Mouse (Mus musculus): ENCODE results near the gene Snx18. TPM values are rescaled to one million over a fixed set of nuclear protein-coding genes. Genes with fewer than 3 reads are reported as not detected.

The Snx18 gene
- total and polyA plus RNA-seq, 2 experiments from 2014 or later = 11.1 to 38.2 TPM

GRCm38 (mm10) chr13:113604321-113604720 is 14.0 kb downstream of the Snx18 start:
- DNase-seq (ENCODE audit: low spot score) = no peak

GRCm38 (mm10) chr13:113602882-113603342 is 15.5 kb downstream of the Snx18 start:
- Histone ChIP-seq H3K4me1 (ENCODE audit: insufficient read depth, low read length) (peaks cover 4% of the 10 kb centered on the region; the same call in 1 of the 2 replicates), H3K27ac (no peak overlapping the region), H3K9ac (replicated peaks; ENCODE audit: low read length) (no peak overlapping the region), H3K27me3 (ENCODE audit: insufficient read depth, low read length) (no peaks in the 10 kb centered on the region), H3K36me3 (ENCODE audit: insufficient read depth, low read length) (no peaks in the 10 kb centered on the region), H3K4me3 (ENCODE audit: low read length) (no peak overlapping the region), H3K4me2 (ENCODE audit: low read depth, low read length) (no peak overlapping the region), H3K9me3 (ENCODE audit: low read length) (no peaks in the 10 kb centered on the region)
- ATAC-seq (no peak; the same call in 1 of the 2 replicates), DNase-seq (ENCODE audit: low spot score) (no peak)
- no peak for TF ChIP-seq CTCF (IDR thresholded peaks at IDR 0.05; ENCODE audit: low read depth)
- WGBS = 72% methylated on average over 17 of the region's 17 CpGs

More at GRCm38 (mm10) chr13:113604321-113604720, 14.0 kb downstream of the Snx18 start:
- Histone ChIP-seq H3K27ac (no peak overlapping the region), H3K9me3 (ENCODE audit: low read length) (no peaks in the 10 kb centered on the region), H3K4me1 (ENCODE audit: insufficient read depth, low read length) (peaks cover 4% of the 10 kb centered on the region; the same call in 1 of the 2 replicates), H3K4me2 (ENCODE audit: low read depth, low read length) (no peak overlapping the region), H3K36me3 (ENCODE audit: insufficient read depth, low read length) (no peaks in the 10 kb centered on the region), H3K4me3 (ENCODE audit: low read length) (no peak overlapping the region), H3K27me3 (ENCODE audit: insufficient read depth, low read length) (no peaks in the 10 kb centered on the region), H3K9ac (replicated peaks; ENCODE audit: low read length) (no peak overlapping the region)
- 70% methylated on average over 6 of the region's 6 CpGs for WGBS
- ATAC-seq = no peak
- no peak for TF ChIP-seq CTCF (IDR thresholded peaks at IDR 0.05; ENCODE audit: low read depth)

- WGBS = 97% methylated on average over 12 of the region's 12 CpGs
- H3K27me3 ChIP-seq (ENCODE audit: insufficient read depth, low read length) = no peaks in the 10 kb centered on the region
- no peak overlapping the region for H3K9ac ChIP-seq (replicated peaks; ENCODE audit: low read length)
- ATAC-seq (no peak), DNase-seq (ENCODE audit: low spot score) (no peak)
- no peaks in the 10 kb centered on the region for H3K9me3 ChIP-seq (ENCODE audit: low read length)
- H3K4me3 ChIP-seq (ENCODE audit: low read length) = no peak overlapping the region
- TF ChIP-seq CTCF (IDR thresholded peaks at IDR 0.05; ENCODE audit: low read depth) = no peak
- H3K36me3 ChIP-seq (ENCODE audit: insufficient read depth, low read length) = no peaks in the 10 kb centered on the region
- no peak overlapping the region for H3K4me2 ChIP-seq (ENCODE audit: low read depth, low read length)
- H3K27ac ChIP-seq = no peak overlapping the region
- peaks cover 4% of the 10 kb centered on the region; the same call in 1 of the 2 replicates for H3K4me1 ChIP-seq (ENCODE audit: insufficient read depth, low read length)
These were observed 16.3 kb downstream of the Snx18 start for GRCm38 (mm10) chr13:113601831-113602604.

GRCm38 (mm10) chr13:113600531-113601463 is 17.6 kb downstream of the Snx18 start:
- no peaks in the 10 kb centered on the region for H3K36me3 ChIP-seq (ENCODE audit: insufficient read depth, low read length)
- peaks cover 8% of the 10 kb centered on the region; the same call in 1 of the 2 replicates for H3K4me1 ChIP-seq (ENCODE audit: insufficient read depth, low read length)
- H3K4me3 ChIP-seq (ENCODE audit: low read length) = no peak overlapping the region
- no peak overlapping the region for H3K9ac ChIP-seq (replicated peaks; ENCODE audit: low read length)
- H3K9me3 ChIP-seq (ENCODE audit: low read length) = no peaks in the 10 kb centered on the region
- no peak overlapping the region for H3K27ac ChIP-seq
- ATAC-seq (no peak), DNase-seq (ENCODE audit: low spot score) (no peak)
- H3K4me2 ChIP-seq (ENCODE audit: low read depth, low read length) = no peak overlapping the region
- 89% methylated on average over 18 of the region's 18 CpGs for WGBS
- no peak for TF ChIP-seq CTCF (IDR thresholded peaks at IDR 0.05; ENCODE audit: low read depth)
- H3K27me3 ChIP-seq (ENCODE audit: insufficient read depth, low read length) = no peaks in the 10 kb centered on the region

GRCm38 (mm10) chr13:113599701-113600530 is 18.4 kb downstream of the Snx18 start:
- no peaks in the 10 kb centered on the region for H3K27me3 ChIP-seq (ENCODE audit: insufficient read depth, low read length)
- 92% methylated on average over 22 of the region's 22 CpGs for WGBS
- H3K4me2 ChIP-seq (ENCODE audit: low read depth, low read length) = no peak overlapping the region
- H3K9me3 ChIP-seq (ENCODE audit: low read length) = no peaks in the 10 kb centered on the region
- no peak overlapping the region for H3K9ac ChIP-seq (replicated peaks; ENCODE audit: low read length)
- H3K36me3 ChIP-seq (ENCODE audit: insufficient read depth, low read length) = no peaks in the 10 kb centered on the region
- no peak for ATAC-seq
- no peak for DNase-seq (ENCODE audit: low spot score)
- peaks cover 8% of the 10 kb centered on the region; the same call in 1 of the 2 replicates for H3K4me1 ChIP-seq (ENCODE audit: insufficient read depth, low read length)
- TF ChIP-seq CTCF (IDR thresholded peaks at IDR 0.05; ENCODE audit: low read depth) = no peak
- no peak overlapping the region for H3K27ac ChIP-seq
- no peak overlapping the region for H3K4me3 ChIP-seq (ENCODE audit: low read length)

- no peak overlapping the region for H3K4me3 ChIP-seq (ENCODE audit: low read length)
- H3K4me1 ChIP-seq (ENCODE audit: insufficient read depth, low read length) = peaks cover 4% of the 10 kb centered on the region; the same call in 1 of the 2 replicates
- no peak overlapping the region for H3K9ac ChIP-seq (replicated peaks; ENCODE audit: low read length)
- ATAC-seq = no peak
- H3K36me3 ChIP-seq (ENCODE audit: insufficient read depth, low read length) = no peaks in the 10 kb centered on the region
- no peaks in the 10 kb centered on the region for H3K27me3 ChIP-seq (ENCODE audit: insufficient read depth, low read length)
- H3K27ac ChIP-seq = no peak overlapping the region
- DNase-seq (ENCODE audit: low spot score) = no peak
- H3K4me2 ChIP-seq (ENCODE audit: low read depth, low read length) = no peak overlapping the region
- 86% methylated on average over 10 of the region's 10 CpGs for WGBS
- TF ChIP-seq CTCF (IDR thresholded peaks at IDR 0.05; ENCODE audit: low read depth) = no peak
- H3K9me3 ChIP-seq (ENCODE audit: low read length) = no peaks in the 10 kb centered on the region
These were observed 20.7 kb downstream of the Snx18 start for GRCm38 (mm10) chr13:113597616-113598015.

Data from hindbrain, postnatal 0 days (tissue).